Mouse (Mus musculus) embryonic facial prominence, embryonic 13.5 days (tissue): ENCODE results near the gene Coq5. TPM values are rescaled to one million over a fixed set of nuclear protein-coding genes. Genes with fewer than 3 reads are reported as not detected.

Experiments
- ATAC-seq: fragments of 200-750 bp; cut with Nextera tagmentation; 2 replicates; pipeline ENCODE4 v1.8.0; 2017; ENCODE audit warnings: low read depth; ENCODE audit not compliant: insufficient number of reproducible peaks, insufficient read depth, low FRiP score, low TSS enrichment
- H3K27ac ChIP-seq: fragments of 300-500 bp; sonication (generic); 2 replicates; pipeline ENCODE4 v1.5.1; 2015; ENCODE audit warnings: moderate library complexity, mild to moderate bottlenecking, inconsistent platforms
- H3K27me3 ChIP-seq: fragments of 300-500 bp; sonication (generic); 2 replicates; pipeline ENCODE4 v1.6.1; 2015; ENCODE audit warnings: mild to moderate bottlenecking, inconsistent platforms
- H3K36me3 ChIP-seq: fragments of 300-500 bp; sonication (generic); 2 replicates; pipeline ENCODE4 v1.6.1; 2015; ENCODE audit warnings: mild to moderate bottlenecking, inconsistent platforms
- H3K4me1 ChIP-seq: fragments of 300-500 bp; sonication (generic); 2 replicates; pipeline ENCODE4 v1.6.1; 2015; ENCODE audit warnings: inconsistent platforms
- H3K4me2 ChIP-seq: fragments of 300-500 bp; sonication (generic); 2 replicates; pipeline ENCODE4 v1.6.1; 2015; ENCODE audit warnings: moderate library complexity, mild to moderate bottlenecking, inconsistent platforms
- H3K4me3 ChIP-seq: fragments of 300-500 bp; sonication (generic); 2 replicates; pipeline ENCODE4 v1.5.1; 2015; ENCODE audit warnings: mild to moderate bottlenecking, inconsistent platforms
- H3K9ac ChIP-seq: fragments of 300-500 bp; sonication (generic); 2 replicates; pipeline ENCODE4 v1.6.1; 2015; ENCODE audit warnings: mild to moderate bottlenecking, inconsistent platforms
- H3K9me3 ChIP-seq: fragments of 300-500 bp; sonication (generic); 2 replicates; pipeline ENCODE4 v1.6.1; 2016; ENCODE audit warnings: inconsistent platforms
- WGBS: fragments of 180-500 bp; shearing (Covaris S2); methylation state at CpG from one replicate; pipeline ENCODE4 v1.1.7; 2015; ENCODE audit warnings: mixed read lengths; 5-methylcytosine and 5-hydroxymethylcytosine counted together
- polyA plus RNA-seq: library from polyadenylated mRNA; unstranded; fragments of >200 nt; fragmentation: Nextera tagmentation; extraction: Ambion mirVana; gene quantifications from 2 replicates; pipeline ENCODE4 v1.2.1, GENCODE M21; 2015

The Coq5 gene
- polyA plus RNA-seq, 1 experiment from 2014 or later = 42.5 TPM

GRCm38 (mm10) chr5:115269969-115270368, 9.5 kb upstream of the Coq5 start:
- Histone ChIP-seq H3K36me3 (peaks cover 34% of the 10 kb centered on the region), H3K27me3 (no peaks in the 10 kb centered on the region), H3K9me3 (no peaks in the 10 kb centered on the region), H3K4me3 (peak overlapping the region; percentile 100; the same call in 1 of the 2 replicates), H3K4me2 (peak overlapping the region; percentile 89), H3K4me1 (peaks cover 41% of the 10 kb centered on the region), H3K9ac (0 out of 2 replicates have a peak overlapping the region, but pooled peaks have one; percentile 27), H3K27ac (no peak overlapping the region)
- 97% methylated on average over 1 of the region's 1 CpGs for WGBS
- ATAC-seq = no peak

GRCm38 (mm10) chr5:115271931-115272811, 7.3 kb upstream of the Coq5 start:
- WGBS = under 1% methylated on average over 72 of the region's 77 CpGs

GRCm38 (mm10) chr5:115272812-115273548, 6.5 kb upstream of the Coq5 start, which contains the start of gene Rnf10:
TSS of gene Rnf10 (minus strand) at chr5:115272898.
- H3K4me3 ChIP-seq = peak within 1 kb of the TSS; percentile 100
- WGBS = 17% methylated on average over 24 of the region's 26 CpGs
- H3K27me3 ChIP-seq = no peaks in the 10 kb centered on the region
- H3K4me1 ChIP-seq = peaks cover 35% of the 10 kb centered on the region
- ATAC-seq = peak; percentile 72
- H3K9me3 ChIP-seq = no peaks in the 10 kb centered on the region
- H3K4me2 ChIP-seq = peak within 1 kb of the TSS; percentile 89
- peak within 1 kb of the TSS; percentile 99 for H3K9ac ChIP-seq
- peaks cover 23% of the 10 kb centered on the region for H3K36me3 ChIP-seq
- peak within 1 kb of the TSS; percentile 83 for H3K27ac ChIP-seq

More at GRCm38 (mm10) chr5:115271931-115272811, 7.3 kb upstream of the Coq5 start:
- Histone ChIP-seq H3K27me3 (no peaks in the 10 kb centered on the region), H3K9ac (peak overlapping the region; percentile 99), H3K9me3 (no peaks in the 10 kb centered on the region), H3K4me1 (peaks cover 35% of the 10 kb centered on the region), H3K4me3 (peak overlapping the region; percentile 100), H3K36me3 (peaks cover 23% of the 10 kb centered on the region), H3K4me2 (peak overlapping the region; percentile 89), H3K27ac (peak overlapping the region; percentile 83)
- ATAC-seq = 0 out of 2 replicates have a peak, but pooled peaks have one; percentile 20

- ATAC-seq = no peak
- H3K36me3 ChIP-seq = peaks cover 16% of the 10 kb centered on the region
- peak overlapping the region; percentile 89 for H3K4me2 ChIP-seq
- H3K27me3 ChIP-seq = no peaks in the 10 kb centered on the region
- no peak overlapping the region for H3K9ac ChIP-seq
- H3K27ac ChIP-seq = no peak overlapping the region
- H3K4me1 ChIP-seq = peaks cover 29% of the 10 kb centered on the region
- peak overlapping the region; percentile 100; the same call in 1 of the 2 replicates for H3K4me3 ChIP-seq
- H3K9me3 ChIP-seq = no peaks in the 10 kb centered on the region
- 71% methylated on average over 6 of the region's 6 CpGs for WGBS
These were observed 5.8 kb upstream of the Coq5 start for GRCm38 (mm10) chr5:115273549-115274135.

GRCm38 (mm10) chr5:115274353-115274752, 5.1 kb upstream of the Coq5 start:
- Histone ChIP-seq H3K4me2 (no peak overlapping the region), H3K27me3 (no peaks in the 10 kb centered on the region), H3K27ac (no peak overlapping the region), H3K36me3 (peaks cover 10% of the 10 kb centered on the region), H3K4me3 (no peak overlapping the region), H3K4me1 (peaks cover 23% of the 10 kb centered on the region), H3K9me3 (no peaks in the 10 kb centered on the region), H3K9ac (no peak overlapping the region)
- 75% methylated on average over 1 of the region's 1 CpGs for WGBS
- ATAC-seq = no peak

- no peak overlapping the region for H3K9ac ChIP-seq
- no peaks in the 10 kb centered on the region for H3K27me3 ChIP-seq
- ATAC-seq = no peak
- peaks cover 19% of the 10 kb centered on the region for H3K4me1 ChIP-seq
- WGBS = 88% methylated on average over 1 of the region's 1 CpGs
- no peak overlapping the region for H3K27ac ChIP-seq
- no peaks in the 10 kb centered on the region for H3K9me3 ChIP-seq
- H3K36me3 ChIP-seq = peaks cover 6% of the 10 kb centered on the region
- H3K4me2 ChIP-seq = no peak overlapping the region
- no peak overlapping the region for H3K4me3 ChIP-seq
These were observed 4.7 kb upstream of the Coq5 start for GRCm38 (mm10) chr5:115274771-115275170.

GRCm38 (mm10) chr5:115275998-115276397, 3.5 kb upstream of the Coq5 start:
- Histone ChIP-seq H3K4me3 (no peak overlapping the region), H3K4me2 (no peak overlapping the region), H3K36me3 (no peaks in the 10 kb centered on the region), H3K4me1 (peaks cover 12% of the 10 kb centered on the region), H3K9me3 (no peaks in the 10 kb centered on the region), H3K9ac (no peak overlapping the region), H3K27me3 (no peaks in the 10 kb centered on the region), H3K27ac (no peak overlapping the region)
- 35% methylated on average over 14 of the region's 14 CpGs for WGBS
- ATAC-seq = no peak

- WGBS = 78% methylated on average over 1 of the region's 1 CpGs
- no peaks in the 10 kb centered on the region for H3K27me3 ChIP-seq
- no peak overlapping the region for H3K4me2 ChIP-seq
- no peaks in the 10 kb centered on the region for H3K9me3 ChIP-seq
- no peaks in the 10 kb centered on the region for H3K36me3 ChIP-seq
- ATAC-seq = no peak
- no peak overlapping the region for H3K9ac ChIP-seq
- no peak overlapping the region for H3K4me3 ChIP-seq
- no peak overlapping the region for H3K27ac ChIP-seq
- peaks cover 9% of the 10 kb centered on the region for H3K4me1 ChIP-seq
These were observed 1.4 kb upstream of the Coq5 start for GRCm38 (mm10) chr5:115278053-115278452.

GRCm38 (mm10) chr5:115278785-115279184, 681 bp upstream of the Coq5 start:
- ATAC-seq = no peak
- Histone ChIP-seq H3K27me3 (no peaks in the 10 kb centered on the region), H3K4me2 (no peak overlapping the region), H3K27ac (no peak overlapping the region), H3K4me3 (no peak overlapping the region), H3K4me1 (peaks cover 5% of the 10 kb centered on the region), H3K36me3 (peaks cover 5% of the 10 kb centered on the region), H3K9ac (no peak overlapping the region), H3K9me3 (no peaks in the 10 kb centered on the region)
- WGBS = 47% methylated on average over 2 of the region's 2 CpGs

- no peak overlapping the region for H3K27ac ChIP-seq
- H3K4me1 ChIP-seq = peaks cover 5% of the 10 kb centered on the region
- H3K9ac ChIP-seq = peak overlapping the region; percentile 87
- H3K4me3 ChIP-seq = peak overlapping the region; percentile 95
- H3K36me3 ChIP-seq = peaks cover 17% of the 10 kb centered on the region
- no peak for ATAC-seq
- H3K27me3 ChIP-seq = no peaks in the 10 kb centered on the region
- H3K9me3 ChIP-seq = no peaks in the 10 kb centered on the region
- H3K4me2 ChIP-seq = peak overlapping the region; percentile 87
- WGBS = 10% methylated on average over 17 of the region's 17 CpGs
These were observed 703 bp downstream of the Coq5 start for GRCm38 (mm10) chr5:115280050-115280687.

- H3K27me3 ChIP-seq = no peaks in the 10 kb centered on the region
- ATAC-seq = no peak
- H3K4me3 ChIP-seq = no peak overlapping the region
- H3K4me2 ChIP-seq = no peak overlapping the region
- H3K4me1 ChIP-seq = peaks cover 5% of the 10 kb centered on the region
- H3K9me3 ChIP-seq = no peaks in the 10 kb centered on the region
- H3K9ac ChIP-seq = no peak overlapping the region
- WGBS = 88% methylated on average over 3 of the region's 3 CpGs
- no peak overlapping the region for H3K27ac ChIP-seq
- H3K36me3 ChIP-seq = peaks cover 48% of the 10 kb centered on the region
These were observed 5.3 kb downstream of the Coq5 start for GRCm38 (mm10) chr5:115284735-115285134.
